Mouse (Mus musculus): ENCODE results near the gene Fto. TPM values are rescaled to one million over a fixed set of nuclear protein-coding genes. Genes with fewer than 3 reads are reported as not detected.
A peak's percentile ranks its signal among the peaks of the same experiment; 100 is the strongest.

Gene Fto
- polyA plus RNA-seq, 1 experiment from 2014 or later = 107 TPM

DNA sequence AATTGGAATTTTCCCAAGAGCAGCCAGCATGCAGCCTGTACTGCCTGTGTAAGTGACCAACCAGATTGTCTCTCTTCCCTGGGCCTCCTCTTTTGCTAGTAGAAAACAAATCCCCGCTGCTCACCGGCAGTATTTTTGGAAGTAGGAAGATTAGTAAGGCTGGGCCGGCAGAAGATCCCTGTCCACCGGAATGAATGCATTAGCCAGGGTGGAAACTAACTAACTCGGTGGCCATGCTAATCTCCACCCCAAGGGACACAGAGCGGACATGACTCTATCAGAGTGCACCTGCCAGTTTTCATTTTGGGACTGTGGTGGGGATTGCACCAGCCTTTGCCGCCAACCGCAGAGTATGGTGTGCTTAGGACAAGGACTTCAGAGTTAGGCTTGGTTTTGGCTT lies 319.1 kb downstream of the Fto start:
- Histone ChIP-seq H3K4me1 (peaks cover 25% of the 10 kb centered on the region), H3K9ac (no peak overlapping the region), H3K9me3 (no peaks in the 10 kb centered on the region), H3K27ac (no peak overlapping the region), H3K36me3 (peaks cover 6% of the 10 kb centered on the region; the same call in 1 of the 2 replicates), H3K27me3 (peaks cover 29% of the 10 kb centered on the region), H3K4me2 (no peak overlapping the region), H3K4me3 (no peak overlapping the region)
- WGBS = 86% methylated on average over 8 of the region's 8 CpGs
- ATAC-seq (ENCODE audit: insufficient number of reproducible peaks, insufficient read depth, low FRiP score, low TSS enrichment, low read depth) = no peak

DNA sequence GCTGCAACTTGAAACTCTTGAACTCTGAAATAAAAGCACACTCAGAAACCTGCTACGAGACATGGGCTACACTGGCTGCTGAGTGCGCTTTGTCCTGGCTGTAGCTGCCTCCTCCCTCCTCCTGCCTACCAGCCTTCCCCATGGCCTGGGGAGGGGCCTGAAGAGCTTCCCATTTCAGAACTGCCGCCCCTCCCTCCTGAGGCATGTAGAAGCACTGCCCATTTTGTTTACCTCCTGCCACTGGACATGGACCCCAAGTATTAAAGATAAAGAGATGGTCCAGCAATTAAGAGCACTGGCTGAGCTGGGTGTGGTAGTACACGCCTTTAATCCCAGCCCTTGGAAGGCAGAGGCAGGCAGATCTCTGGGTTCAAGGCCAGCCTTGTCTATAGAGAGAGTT lies 322.1 kb downstream of the Fto start:
- H3K27me3 ChIP-seq = peaks cover 7% of the 10 kb centered on the region

DNA sequence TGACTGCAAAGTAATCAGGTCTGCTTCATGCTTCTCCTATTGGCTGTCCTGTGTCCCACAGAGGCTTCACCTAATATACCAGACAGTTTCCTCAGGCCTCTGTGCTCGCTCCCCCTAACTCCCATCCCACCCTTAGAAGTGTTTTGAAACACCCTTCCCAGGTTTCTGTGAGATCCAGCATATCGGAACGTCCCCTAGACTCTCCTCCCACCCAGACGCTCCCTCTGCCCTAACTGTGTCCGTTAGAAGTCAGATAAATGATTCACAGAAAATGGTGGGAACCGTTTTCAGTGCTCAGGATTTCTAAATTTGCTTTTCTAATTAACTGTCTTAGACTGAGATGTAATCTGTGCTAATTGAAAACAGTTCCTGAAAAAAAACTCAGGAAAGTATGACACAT lies 323.6 kb downstream of the Fto start:
- no peak overlapping the region for H3K9ac ChIP-seq
- no peak overlapping the region for H3K4me3 ChIP-seq
- no peaks in the 10 kb centered on the region for H3K9me3 ChIP-seq
- no peak overlapping the region for H3K4me2 ChIP-seq
- H3K36me3 ChIP-seq = peaks cover 6% of the 10 kb centered on the region; the same call in 1 of the 2 replicates
- peaks cover 11% of the 10 kb centered on the region; the same call in 1 of the 2 replicates for H3K27me3 ChIP-seq
- 45% methylated on average over 6 of the region's 6 CpGs for WGBS
- no peak for ATAC-seq (ENCODE audit: insufficient number of reproducible peaks, insufficient read depth, low FRiP score, low TSS enrichment, low read depth)
- H3K4me1 ChIP-seq = peaks cover 13% of the 10 kb centered on the region
- H3K27ac ChIP-seq = no peak overlapping the region

More for the DNA sequence above, 322.1 kb downstream of the Fto start:
- Histone ChIP-seq H3K9ac (no peak overlapping the region), H3K36me3 (peaks cover 6% of the 10 kb centered on the region; the same call in 1 of the 2 replicates), H3K4me2 (no peak overlapping the region), H3K9me3 (no peaks in the 10 kb centered on the region), H3K4me3 (no peak overlapping the region), H3K27ac (no peak overlapping the region), H3K4me1 (peaks cover 15% of the 10 kb centered on the region)
- no peak for ATAC-seq (ENCODE audit: insufficient number of reproducible peaks, insufficient read depth, low FRiP score, low TSS enrichment, low read depth)
- WGBS = 91% methylated on average over 4 of the region's 4 CpGs

DNA sequence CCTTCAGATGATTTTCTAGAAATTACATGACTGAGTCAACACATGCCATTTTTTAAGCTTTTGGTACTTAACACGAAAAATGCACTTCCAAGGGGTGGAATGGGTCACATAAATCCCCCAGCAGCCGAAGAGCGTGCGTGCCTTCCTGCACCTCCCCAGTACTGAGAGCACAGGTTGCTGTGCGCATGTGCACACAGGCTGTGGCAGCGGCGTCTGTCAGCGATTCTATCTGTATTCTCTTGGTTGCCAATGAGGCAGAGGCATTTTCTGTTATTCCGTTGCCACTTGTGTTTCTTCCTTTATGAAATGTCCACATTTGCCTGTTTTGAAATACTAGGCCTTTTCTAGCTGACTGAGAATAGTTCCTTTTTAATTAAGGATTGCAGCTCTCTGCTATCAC lies 324.4 kb downstream of the Fto start:
- H3K4me3 ChIP-seq = no peak overlapping the region
- peaks cover 13% of the 10 kb centered on the region for H3K4me1 ChIP-seq
- no peaks in the 10 kb centered on the region for H3K9me3 ChIP-seq
- WGBS = 79% methylated on average over 9 of the region's 9 CpGs
- no peak overlapping the region for H3K4me2 ChIP-seq
- H3K27me3 ChIP-seq = peaks cover 11% of the 10 kb centered on the region; the same call in 1 of the 2 replicates
- H3K9ac ChIP-seq = no peak overlapping the region
- H3K27ac ChIP-seq = no peak overlapping the region
- H3K36me3 ChIP-seq = peaks cover 6% of the 10 kb centered on the region; the same call in 1 of the 2 replicates
- ATAC-seq (ENCODE audit: insufficient number of reproducible peaks, insufficient read depth, low FRiP score, low TSS enrichment, low read depth) = no peak

DNA sequence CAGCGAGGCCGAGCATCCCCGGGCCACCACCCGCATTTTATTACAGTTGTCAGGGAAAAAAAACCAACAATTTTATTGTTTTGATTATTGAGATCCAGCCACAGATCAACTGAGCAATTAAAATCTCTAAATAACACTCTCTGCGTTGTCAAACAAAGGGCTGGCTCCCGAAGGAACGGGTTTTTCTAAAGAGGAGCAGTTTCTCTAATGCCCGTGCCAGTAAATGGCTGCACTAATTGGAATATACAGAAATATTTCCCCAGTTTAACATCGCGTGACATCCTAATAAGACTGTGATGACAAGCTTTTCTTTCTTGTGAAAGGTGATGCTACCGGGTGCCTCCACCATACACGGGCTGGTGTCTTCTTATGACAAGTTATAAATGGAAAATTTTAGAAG lies 324.9 kb downstream of the Fto start:
- peaks cover 6% of the 10 kb centered on the region; the same call in 1 of the 2 replicates for H3K36me3 ChIP-seq
- H3K9me3 ChIP-seq = no peaks in the 10 kb centered on the region
- H3K27ac ChIP-seq = no peak overlapping the region
- no peak for ATAC-seq (ENCODE audit: insufficient number of reproducible peaks, insufficient read depth, low FRiP score, low TSS enrichment, low read depth)
- peaks cover 13% of the 10 kb centered on the region for H3K4me1 ChIP-seq
- H3K4me2 ChIP-seq = no peak overlapping the region
- WGBS = 68% methylated on average over 12 of the region's 12 CpGs
- no peak overlapping the region for H3K9ac ChIP-seq
- no peak overlapping the region for H3K4me3 ChIP-seq
- H3K27me3 ChIP-seq = peaks cover 11% of the 10 kb centered on the region; the same call in 1 of the 2 replicates

DNA sequence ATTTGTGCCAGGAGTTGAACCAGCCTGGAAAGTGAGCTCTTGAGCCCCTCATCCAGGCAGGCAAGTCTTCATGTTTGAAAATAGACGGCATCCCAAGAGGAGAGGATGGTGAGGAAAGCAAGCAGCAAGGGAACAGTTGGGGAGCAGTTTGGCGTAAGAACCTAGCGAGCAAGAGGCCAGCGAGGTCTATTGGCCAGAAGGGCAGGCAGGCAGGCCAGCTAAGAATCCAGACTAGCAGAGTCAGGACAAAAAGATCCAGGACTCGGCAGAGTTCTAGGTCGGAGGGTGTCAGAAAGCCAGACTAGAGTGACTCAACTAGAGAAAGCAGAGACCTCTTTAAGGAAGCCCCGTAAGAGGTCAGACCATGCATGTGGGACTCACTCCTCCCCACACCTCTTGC lies 327.1 kb downstream of the Fto start:
- H3K9ac ChIP-seq = no peak overlapping the region
- H3K4me3 ChIP-seq = no peak overlapping the region
- no peak overlapping the region for H3K4me2 ChIP-seq
- H3K27me3 ChIP-seq = peaks cover 12% of the 10 kb centered on the region
- H3K27ac ChIP-seq = no peak overlapping the region
- 75% methylated on average over 7 of the region's 7 CpGs for WGBS
- no peaks in the 10 kb centered on the region for H3K9me3 ChIP-seq
- peaks cover 3% of the 10 kb centered on the region; the same call in 1 of the 2 replicates for H3K36me3 ChIP-seq
- ATAC-seq (ENCODE audit: insufficient number of reproducible peaks, insufficient read depth, low FRiP score, low TSS enrichment, low read depth) = no peak
- H3K4me1 ChIP-seq = peaks cover 24% of the 10 kb centered on the region

DNA sequence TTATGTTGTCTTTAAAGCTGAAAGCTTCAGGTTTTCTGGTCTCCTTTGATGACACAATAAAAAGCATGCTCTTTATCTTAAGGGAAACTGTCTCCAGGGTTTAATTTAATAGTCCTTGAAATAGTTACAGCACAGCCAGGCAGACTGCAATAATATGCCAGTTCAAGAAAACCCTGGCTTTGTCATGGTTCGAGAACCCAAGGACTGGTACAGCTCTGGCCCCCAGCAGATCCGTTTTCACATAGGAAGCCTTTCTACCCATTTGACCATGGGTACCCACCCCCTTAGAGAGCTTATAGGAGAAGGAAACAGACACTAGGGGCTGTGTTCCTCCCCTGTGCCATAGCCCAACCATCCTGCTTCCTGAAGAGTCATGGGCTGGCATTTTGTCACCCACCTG lies 332.2 kb downstream of the Fto start:
- Histone ChIP-seq H3K27me3 (peaks cover 24% of the 10 kb centered on the region), H3K4me1 (peaks cover 45% of the 10 kb centered on the region), H3K9me3 (no peaks in the 10 kb centered on the region), H3K4me3 (no peak overlapping the region), H3K9ac (no peak overlapping the region), H3K4me2 (no peak overlapping the region), H3K27ac (no peak overlapping the region), H3K36me3 (no peaks in the 10 kb centered on the region)
- WGBS = 38% methylated on average over 2 of the region's 2 CpGs
- no peak for ATAC-seq (ENCODE audit: insufficient number of reproducible peaks, insufficient read depth, low FRiP score, low TSS enrichment, low read depth)

DNA sequence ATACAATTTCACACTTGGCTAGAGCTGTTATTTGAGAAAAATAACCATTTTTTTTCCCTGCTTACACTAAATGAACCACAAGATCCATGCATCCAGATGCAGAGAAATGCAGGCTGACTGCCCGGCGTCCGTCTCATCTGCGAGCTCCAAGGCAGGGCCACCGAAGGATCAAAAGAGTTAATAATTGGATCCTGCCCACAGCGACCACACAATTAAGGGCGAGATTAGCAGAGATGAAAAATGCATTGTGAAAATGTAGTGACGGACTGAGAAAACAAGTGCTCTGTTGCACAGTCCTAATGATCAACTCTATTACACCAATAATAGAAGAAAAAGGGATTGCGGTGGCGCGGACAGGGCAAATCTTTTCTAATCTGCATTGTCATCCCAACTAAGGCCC lies 334.6 kb downstream of the Fto start:
- no peak for ATAC-seq (ENCODE audit: insufficient number of reproducible peaks, insufficient read depth, low FRiP score, low TSS enrichment, low read depth)
- Histone ChIP-seq H3K27ac (no peak overlapping the region), H3K4me2 (no peak overlapping the region), H3K36me3 (no peaks in the 10 kb centered on the region), H3K9me3 (no peaks in the 10 kb centered on the region), H3K27me3 (peaks cover 31% of the 10 kb centered on the region), H3K4me1 (peaks cover 51% of the 10 kb centered on the region), H3K9ac (no peak overlapping the region), H3K4me3 (no peak overlapping the region)
- WGBS = 16% methylated on average over 11 of the region's 11 CpGs

DNA sequence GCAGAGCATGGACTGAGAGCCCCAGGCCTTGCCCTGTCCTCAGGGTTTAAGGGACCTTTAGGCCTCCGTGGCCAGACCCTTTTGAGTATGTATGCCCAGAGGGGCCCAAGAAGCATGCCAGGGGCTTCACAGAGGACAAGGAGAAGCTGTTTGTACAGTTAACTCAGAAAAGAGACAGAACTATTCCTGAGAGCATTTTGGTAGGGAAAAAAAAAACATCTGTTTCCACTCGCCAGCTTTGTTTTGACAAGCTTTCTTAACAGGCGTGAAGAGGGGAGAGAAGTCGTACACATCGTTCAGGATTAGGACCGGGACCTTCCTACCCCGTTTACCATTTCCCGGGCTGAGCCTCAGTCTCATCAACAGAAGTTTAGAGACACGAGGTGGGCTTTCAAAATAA lies 335.5 kb downstream of the Fto start:
- peaks cover 37% of the 10 kb centered on the region for H3K27me3 ChIP-seq
- no peak overlapping the region for H3K4me3 ChIP-seq
- H3K4me2 ChIP-seq = peak overlapping the region; percentile 48
- H3K9ac ChIP-seq = peak overlapping the region; percentile 55; the same call in 1 of the 2 replicates
- 4% methylated on average over 9 of the region's 9 CpGs for WGBS
- H3K9me3 ChIP-seq = no peaks in the 10 kb centered on the region
- peaks cover 51% of the 10 kb centered on the region for H3K4me1 ChIP-seq
- H3K27ac ChIP-seq = peak overlapping the region; percentile 72
- ATAC-seq (ENCODE audit: insufficient number of reproducible peaks, insufficient read depth, low FRiP score, low TSS enrichment, low read depth) = no peak
- no peaks in the 10 kb centered on the region for H3K36me3 ChIP-seq

DNA sequence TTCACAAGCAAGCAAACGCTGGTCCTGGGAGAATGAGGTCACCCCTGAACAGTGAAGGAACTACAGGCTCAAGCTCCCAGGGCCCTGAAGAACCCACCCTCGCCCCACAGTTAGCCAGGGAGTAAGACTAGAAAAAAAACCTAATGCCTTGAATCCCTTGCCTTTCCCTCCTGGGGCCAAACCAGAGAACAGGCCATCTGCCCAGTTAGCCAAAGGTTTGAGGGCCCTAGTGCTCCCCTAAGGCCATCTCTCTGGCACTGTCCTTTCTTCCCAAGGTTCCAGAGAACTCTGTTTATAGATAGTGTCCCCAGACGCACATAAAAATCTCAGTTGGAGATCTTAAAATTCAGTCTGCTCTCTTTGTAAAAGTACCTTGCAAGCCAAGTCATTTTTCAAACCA lies 340.2 kb downstream of the Fto start:
- H3K27me3 ChIP-seq = peaks cover 31% of the 10 kb centered on the region
- no peaks in the 10 kb centered on the region for H3K9me3 ChIP-seq
- no peak for ATAC-seq (ENCODE audit: insufficient number of reproducible peaks, insufficient read depth, low FRiP score, low TSS enrichment, low read depth)
- H3K4me2 ChIP-seq = no peak overlapping the region
- H3K36me3 ChIP-seq = no peaks in the 10 kb centered on the region
- no peak overlapping the region for H3K27ac ChIP-seq
- 58% methylated on average over 3 of the region's 3 CpGs for WGBS
- H3K4me1 ChIP-seq = peaks cover 28% of the 10 kb centered on the region
- H3K9ac ChIP-seq = no peak overlapping the region
- no peak overlapping the region for H3K4me3 ChIP-seq

DNA sequence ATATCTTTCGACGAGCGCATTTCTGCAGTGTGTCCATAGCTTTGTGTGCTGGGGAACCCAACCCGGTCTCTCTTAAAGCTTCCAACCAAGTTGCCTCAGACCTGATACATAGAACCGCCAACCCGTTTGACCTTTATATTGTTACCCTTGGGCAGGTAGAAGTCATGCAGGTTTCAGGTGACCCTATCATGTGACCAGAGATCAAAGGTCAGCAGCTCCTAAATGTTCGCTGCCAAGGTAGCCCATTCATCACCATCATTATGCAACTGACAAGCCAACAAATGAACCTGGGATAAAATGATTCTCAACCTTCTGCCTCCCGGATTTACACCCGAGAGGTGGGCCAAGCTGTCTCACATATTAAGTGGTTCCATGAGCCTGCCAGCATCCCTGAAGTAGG lies 344.1 kb downstream of the Fto start:
- Histone ChIP-seq H3K4me1 (peaks cover 25% of the 10 kb centered on the region), H3K9ac (no peak overlapping the region), H3K27me3 (peaks cover 20% of the 10 kb centered on the region), H3K4me3 (no peak overlapping the region), H3K4me2 (no peak overlapping the region), H3K9me3 (no peaks in the 10 kb centered on the region), H3K27ac (no peak overlapping the region), H3K36me3 (no peaks in the 10 kb centered on the region)
- 75% methylated on average over 9 of the region's 9 CpGs for WGBS
- no peak for ATAC-seq (ENCODE audit: insufficient number of reproducible peaks, insufficient read depth, low FRiP score, low TSS enrichment, low read depth)

DNA sequence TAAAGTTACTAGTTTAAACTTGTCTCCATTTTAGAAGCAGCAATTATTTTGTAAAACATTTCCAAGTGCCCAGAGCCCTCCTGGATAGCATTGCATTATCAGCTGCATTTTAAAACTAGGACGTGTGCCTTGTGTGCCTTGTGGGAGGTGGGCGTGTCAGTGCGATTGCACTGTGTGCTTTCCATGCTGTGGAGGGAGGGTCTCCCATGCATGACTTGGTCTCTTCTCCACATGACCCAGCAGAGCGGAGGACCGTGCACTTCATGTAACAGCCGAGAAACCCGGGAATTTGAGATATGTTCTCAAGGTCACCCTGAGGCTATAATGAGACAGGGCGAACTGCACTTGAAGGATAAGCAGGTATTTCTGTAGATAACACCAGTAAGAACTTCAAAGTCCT lies 347.6 kb downstream of the Fto start:
- H3K9ac ChIP-seq = no peak overlapping the region
- H3K4me3 ChIP-seq = no peak overlapping the region
- ATAC-seq (ENCODE audit: insufficient number of reproducible peaks, insufficient read depth, low FRiP score, low TSS enrichment, low read depth) = no peak
- H3K27me3 ChIP-seq = peaks cover 4% of the 10 kb centered on the region; the same call in 1 of the 2 replicates
- H3K9me3 ChIP-seq = no peaks in the 10 kb centered on the region
- H3K4me1 ChIP-seq = peaks cover 29% of the 10 kb centered on the region
- no peaks in the 10 kb centered on the region for H3K36me3 ChIP-seq
- 63% methylated on average over 8 of the region's 8 CpGs for WGBS
- H3K4me2 ChIP-seq = no peak overlapping the region
- H3K27ac ChIP-seq = no peak overlapping the region
